Mouse (Mus musculus) bone marrow macrophage, adult 2 months (primary cell): ENCODE measurements around the gene Akr1b8. TPM values are rescaled to one million over a fixed set of nuclear protein-coding genes. Genes with fewer than 3 reads are reported as not detected.

ENCODE experiments used
- H3K27ac ChIP-seq: 2 replicates; pipeline ENCODE4 v1.5.1; 2012; ENCODE audit warnings: low read depth, low read length; ENCODE audit not compliant: insufficient read depth
- H3K4me1 ChIP-seq: 2 replicates; pipeline ENCODE4 v1.6.1; 2012; ENCODE audit warnings: low read length; ENCODE audit not compliant: control insufficient read depth, insufficient read depth
- H3K4me3 ChIP-seq: 2 replicates; pipeline ENCODE4 v1.5.1; 2012; ENCODE audit warnings: mild to moderate bottlenecking, low read length, moderate library complexity; ENCODE audit not compliant: insufficient read depth
- CTCF ChIP-seq: IDR thresholded peaks from 2 replicates; pipeline ENCODE4 v1.5.1; 2012; ENCODE audit warnings: low read depth, mild to moderate bottlenecking, low read length, moderate library complexity
- POLR2A ChIP-seq: IDR thresholded peaks from 2 replicates; pipeline ENCODE4 v1.6.1; 2012; ENCODE audit warnings: mild to moderate bottlenecking, low read depth, low read length, borderline replicate concordance
- polyA plus RNA-seq: library from polyadenylated mRNA; stranded (reverse); fragments of >200 nt; gene quantifications from 2 replicates; pipeline ENCODE4 v1.2.4, GENCODE M21; 2012; ENCODE audit not compliant: missing spikeins, insufficient read depth, insufficient read length

The Akr1b8 gene
- polyA plus RNA-seq = 98.3 and 111 TPM in 2 replicates

GRCm38 (mm10) chr6:34353658-34354353 is at the start of gene Akr1b8:
Gene Akr1b8, plus strand, starts transcription at chr6:34354119.
- H3K27ac ChIP-seq = peak within 1 kb of the TSS; percentile 75
- peaks cover 34% of the 10 kb centered on the region for H3K4me1 ChIP-seq
- no peak for TF ChIP-seq POLR2A
- TF ChIP-seq CTCF = no peak
- peak within 1 kb of the TSS; percentile 48 for H3K4me3 ChIP-seq

DNA sequence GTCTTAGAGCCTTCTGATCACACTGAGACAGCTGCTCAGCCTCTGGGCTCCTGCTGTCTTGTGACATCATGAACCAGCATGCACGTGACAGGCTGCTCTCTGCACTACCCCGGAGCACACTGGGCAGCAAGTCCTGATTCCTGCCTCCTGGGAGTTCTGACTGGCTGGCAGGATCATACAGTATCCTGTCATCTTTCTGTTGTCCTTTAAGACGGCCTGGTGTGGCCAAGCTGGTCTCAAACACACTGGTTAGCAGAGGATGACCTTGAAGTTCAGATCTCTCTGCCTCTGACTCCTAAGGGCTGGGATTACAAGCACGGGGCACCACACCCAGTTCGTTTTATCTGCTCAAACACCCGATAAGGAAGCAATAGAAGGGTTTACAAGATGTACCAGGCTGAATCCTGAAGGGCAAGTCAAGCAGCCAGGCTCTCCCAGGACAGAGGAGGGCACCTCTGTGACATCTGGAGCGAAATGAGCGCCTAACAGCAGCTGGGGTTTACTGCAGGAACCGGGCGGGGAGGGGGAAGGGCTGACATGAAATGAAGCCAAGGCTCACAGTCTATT is 49.2 kb upstream of the Akr1b8 start:
- no peak overlapping the region for H3K4me3 ChIP-seq
- H3K4me1 ChIP-seq = no peaks in the 10 kb centered on the region
- H3K27ac ChIP-seq = no peak overlapping the region
- TF ChIP-seq POLR2A (no peak), CTCF (no peak)

GRCm38 (mm10) chr6:34306797-34307196 is 47.1 kb upstream of the Akr1b8 start:
- H3K4me3 ChIP-seq = no peak overlapping the region
- TF ChIP-seq CTCF = no peak
- no peak for TF ChIP-seq POLR2A
- H3K27ac ChIP-seq = no peak overlapping the region
- no peaks in the 10 kb centered on the region for H3K4me1 ChIP-seq

DNA sequence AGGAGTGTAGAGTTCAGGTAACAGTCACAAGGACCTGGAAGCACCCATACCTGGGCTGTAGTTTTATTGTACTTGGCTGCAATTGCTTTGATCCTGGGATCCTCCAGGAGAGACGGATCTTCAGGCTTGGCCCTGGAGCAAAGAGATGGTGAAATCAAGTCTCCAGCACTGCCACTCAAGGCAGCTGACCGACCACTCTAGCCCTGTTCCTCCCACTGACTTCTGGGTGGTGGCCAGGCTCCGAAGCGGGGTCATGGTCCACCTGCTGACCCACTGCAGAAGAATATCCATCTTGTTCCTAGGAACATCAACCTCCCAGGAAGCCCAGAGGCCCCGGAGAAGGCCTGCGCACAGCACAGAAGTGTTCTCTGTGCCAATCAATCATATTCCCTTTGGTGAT is 44.4 kb upstream of the Akr1b8 start:
- TF ChIP-seq POLR2A (no peak), CTCF (no peak)
- H3K27ac ChIP-seq = no peak overlapping the region
- H3K4me1 ChIP-seq = 0 out of 2 replicates have a peak, but pooled peaks cover 6% of the 10 kb centered on the region
- H3K4me3 ChIP-seq = no peak overlapping the region

GRCm38 (mm10) chr6:34310023-34310595 is 43.8 kb upstream of the Akr1b8 start:
- TF ChIP-seq CTCF (no peak), POLR2A (no peak)
- H3K4me1 ChIP-seq = 0 out of 2 replicates have a peak, but pooled peaks cover 6% of the 10 kb centered on the region
- no peak overlapping the region for H3K4me3 ChIP-seq
- no peak overlapping the region for H3K27ac ChIP-seq

DNA sequence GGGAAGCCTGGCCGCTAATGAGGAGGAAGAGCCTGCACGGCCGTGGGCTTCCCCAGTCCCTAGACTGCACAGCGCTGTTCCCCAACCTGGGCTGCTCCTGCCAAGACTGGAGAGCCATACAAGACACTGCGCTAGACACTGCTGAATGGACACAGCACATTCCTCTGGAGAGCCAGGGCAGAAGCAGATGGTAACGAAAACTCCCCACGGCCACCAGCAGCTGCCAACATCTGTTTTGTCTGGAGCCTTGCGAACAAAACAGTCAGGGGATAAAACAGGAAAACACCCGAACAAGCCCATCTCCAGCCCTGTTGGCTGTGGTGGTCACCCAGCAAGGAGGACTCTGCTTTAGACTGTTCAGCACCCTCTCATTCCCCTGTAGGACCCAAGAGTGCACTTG is 40.5 kb upstream of the Akr1b8 start:
- TF ChIP-seq POLR2A (no peak), CTCF (0 out of 2 replicates have a peak, but pooled peaks have one; percentile 16)
- Histone ChIP-seq H3K4me1 (peaks cover 19% of the 10 kb centered on the region), H3K27ac (no peak overlapping the region), H3K4me3 (no peak overlapping the region)

GRCm38 (mm10) chr6:34313921-34314320 is 40.0 kb upstream of the Akr1b8 start:
- Histone ChIP-seq H3K4me1 (peaks cover 19% of the 10 kb centered on the region), H3K27ac (no peak overlapping the region), H3K4me3 (no peak overlapping the region)
- TF ChIP-seq POLR2A (no peak), CTCF (no peak)

- H3K27ac ChIP-seq = peak within 1 kb of the TSS; percentile 63
- peaks cover 19% of the 10 kb centered on the region for H3K4me1 ChIP-seq
- TF ChIP-seq POLR2A (0 out of 2 replicates have a peak, but pooled peaks have one; percentile 26), CTCF (no peak)
- peak within 1 kb of the TSS; percentile 95 for H3K4me3 ChIP-seq
Observed at GRCm38 (mm10) chr6:34316854-34317771, 36.8 kb upstream of the Akr1b8 start, which contains the start of gene Akr1b3. Gene Akr1b3, minus strand, starts transcription at chr6:34317478.

DNA sequence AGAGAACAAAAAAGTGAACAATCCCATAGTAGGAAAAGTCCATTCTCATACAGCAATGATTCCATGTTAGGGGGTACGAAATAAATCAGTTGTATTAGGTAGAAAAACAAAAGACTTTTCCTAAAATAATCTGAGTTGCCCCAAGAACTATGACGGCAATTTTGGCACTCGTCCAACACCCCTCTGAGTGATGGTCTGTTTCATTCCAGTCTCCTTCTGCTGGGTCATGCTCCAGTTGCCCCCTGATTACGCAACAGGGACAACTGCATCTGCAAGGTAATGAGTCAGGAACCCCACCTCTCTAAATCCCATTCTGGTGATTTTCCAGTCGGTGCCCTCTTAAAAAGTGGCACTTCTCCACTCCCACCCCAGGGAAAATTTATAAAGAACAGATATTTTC is 35.7 kb upstream of the Akr1b8 start:
- no peak overlapping the region for H3K27ac ChIP-seq
- H3K4me3 ChIP-seq = no peak overlapping the region
- no peak for TF ChIP-seq CTCF
- TF ChIP-seq POLR2A = no peak
- H3K4me1 ChIP-seq = peaks cover 19% of the 10 kb centered on the region

DNA sequence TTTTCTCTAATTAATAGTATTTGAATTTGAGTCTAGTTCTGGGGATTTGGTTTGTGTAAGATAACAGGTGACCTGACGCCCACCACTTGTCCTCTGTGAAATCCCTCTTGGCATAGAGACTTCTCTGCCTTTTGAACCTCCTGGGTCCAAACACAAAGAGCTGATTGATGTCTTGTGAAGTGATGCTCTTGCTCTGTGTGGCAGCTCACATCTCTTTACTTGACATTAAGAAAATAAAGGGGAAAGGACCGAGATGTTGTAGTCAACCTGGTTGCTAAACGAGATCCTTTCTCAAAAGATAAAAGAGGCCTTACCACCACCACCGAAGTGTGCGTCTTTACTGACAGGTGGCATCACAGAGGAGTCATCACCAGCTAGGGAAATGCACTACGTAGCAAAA is 35.3 kb upstream of the Akr1b8 start:
- Histone ChIP-seq H3K27ac (no peak overlapping the region), H3K4me1 (peaks cover 20% of the 10 kb centered on the region), H3K4me3 (no peak overlapping the region)
- no peak for TF ChIP-seq POLR2A
- TF ChIP-seq CTCF = no peak
